Mouse (Mus musculus) MEL (cell line): ENCODE data around the gene Hist1h2aa. TPM values are rescaled to one million over a fixed set of nuclear protein-coding genes. Genes with fewer than 3 reads are reported as not detected.

Experiments used
- DNase-seq: peaks from one replicate; pipeline ENCODE4 v3.0.0; 2011; ENCODE audit warnings: low read depth, low spot score
- H3K27ac ChIP-seq: 2 replicates; pipeline ENCODE4 v1.5.1; 2012; ENCODE audit warnings: low read depth, mild to moderate bottlenecking, control low read depth, low read length, moderate library complexity; ENCODE audit not compliant: control insufficient read depth
- H3K27me3 ChIP-seq, 2 experiments: fragments of 150-350 bp in 1 of 2; sonication (generic) in 1 of 2; 2 replicates each; pipeline ENCODE4 v1.6.1; 2012; ENCODE audit warnings: low read length in 2 of 2, mild to moderate bottlenecking in 2 of 2, improper control_type of control experiment in 1 of 2, moderate library complexity in 1 of 2; ENCODE audit not compliant: insufficient read depth in 2 of 2, control insufficient read depth in 1 of 2
- H3K36me3 ChIP-seq, 2 experiments: 2 replicates each; pipeline ENCODE4 v1.6.1; 2012 to 2014; ENCODE audit warnings: low read length in 2 of 2, improper control_type of control experiment in 1 of 2, inconsistent platforms in 1 of 2, mild to moderate bottlenecking in 1 of 2; ENCODE audit not compliant: insufficient read depth in 2 of 2, control insufficient read depth in 1 of 2
- H3K4me1 ChIP-seq, 2 experiments: fragments of 150-350 bp in 1 of 2; sonication (generic) in 1 of 2; 2 replicates each; pipeline ENCODE4 v1.6.1; 2012; ENCODE audit warnings: low read length in 2 of 2, improper control_type of control experiment in 1 of 2, mild to moderate bottlenecking in 1 of 2; ENCODE audit not compliant: insufficient read depth in 2 of 2, control insufficient read depth in 1 of 2
- H3K4me3 ChIP-seq, 2 experiments: fragments of 150-350 bp in 1 of 2; sonication (generic) in 1 of 2; 2 replicates each; pipeline ENCODE4 v1.5.1; 2012; ENCODE audit warnings: low read depth in 2 of 2, low read length in 2 of 2, mild to moderate bottlenecking in 2 of 2, moderate library complexity in 2 of 2, control low read depth in 1 of 2, improper control_type of control experiment in 1 of 2; ENCODE audit not compliant: control insufficient read depth in 1 of 2, insufficient read depth in 1 of 2
- H3K79me2 ChIP-seq: 2 replicates; pipeline ENCODE4 v1.6.1; 2012; ENCODE audit warnings: mild to moderate bottlenecking, low read length, moderate library complexity; ENCODE audit not compliant: control insufficient read depth, poor library complexity, insufficient read depth
- H3K9ac ChIP-seq: 2 replicates; pipeline ENCODE4 v1.6.1; 2012; ENCODE audit warnings: low read depth, mild to moderate bottlenecking, control low read depth, low read length, moderate library complexity; ENCODE audit not compliant: control insufficient read depth, poor library complexity, severe bottlenecking
- H3K9me3 ChIP-seq: fragments of 150-350 bp; sonication (generic); replicated peaks from 2 replicates; pipeline ENCODE4 v1.6.1; 2012; ENCODE audit warnings: mild to moderate bottlenecking, low read length, improper control_type of control experiment, moderate library complexity; ENCODE audit not compliant: insufficient read depth
- CHD2 ChIP-seq: IDR thresholded peaks from 2 replicates; pipeline ENCODE4 v1.6.1; 2011; ENCODE audit warnings: low read length, improper control_type of control experiment
- CTCF ChIP-seq, 3 experiments: IDR thresholded peaks in 2 of 3; conservative IDR thresholded peaks in 1 of 3; 2 replicates each; pipeline ENCODE4 v1.5.1; 2011 to 2012; ENCODE audit warnings: low read length in 3 of 3, low read depth in 2 of 3, mild to moderate bottlenecking in 2 of 3, improper control_type of control experiment in 1 of 3, inconsistent platforms in 1 of 3, mixed read lengths in 1 of 3, moderate library complexity in 1 of 3; ENCODE audit not compliant: control insufficient read depth in 1 of 3, insufficient read depth in 1 of 3, poor library complexity in 1 of 3, severe bottlenecking in 1 of 3
- EP300 ChIP-seq, 2 experiments: IDR thresholded peaks; 2 replicates each; pipeline ENCODE4 v1.6.1; 2011; ENCODE audit warnings: improper control_type of control experiment in 2 of 2, low read length in 2 of 2, low read depth in 1 of 2, mild to moderate bottlenecking in 1 of 2
- GABPA ChIP-seq: IDR thresholded peaks from 2 replicates; pipeline ENCODE4 v1.6.1; 2012; ENCODE audit warnings: low read depth, mild to moderate bottlenecking, inconsistent platforms, low read length, improper control_type of control experiment, moderate library complexity
- HCFC1 ChIP-seq: IDR thresholded peaks from 2 replicates; pipeline ENCODE4 v1.6.1; 2012; ENCODE audit warnings: low read depth, mild to moderate bottlenecking, inconsistent platforms, low read length, improper control_type of control experiment, moderate library complexity
- JUND ChIP-seq: IDR thresholded peaks from 2 replicates; pipeline ENCODE4 v1.6.1; 2011; ENCODE audit warnings: low read depth, mild to moderate bottlenecking, improper control_type of control experiment, low read length
- MAFK ChIP-seq: IDR thresholded peaks from 2 replicates; pipeline ENCODE4 v1.6.1; 2011; ENCODE audit warnings: low read depth, mild to moderate bottlenecking, low read length, improper control_type of control experiment, borderline replicate concordance
- MAX ChIP-seq: IDR thresholded peaks from 2 replicates; pipeline ENCODE4 v1.6.1; 2011; ENCODE audit warnings: low read length, improper control_type of control experiment
- MAZ ChIP-seq: IDR thresholded peaks from 2 replicates; pipeline ENCODE4 v1.6.1; 2012; ENCODE audit warnings: low read depth, mild to moderate bottlenecking, inconsistent platforms, low read length, improper control_type of control experiment
- MEF2A ChIP-seq: IDR thresholded peaks from 2 replicates; pipeline ENCODE4 v1.6.1; 2014; ENCODE audit warnings: low read depth, mild to moderate bottlenecking, inconsistent platforms, low read length, improper control_type of control experiment; ENCODE audit not compliant: poor library complexity, insufficient replicate concordance, severe bottlenecking; ENCODE audit errors: extremely low read depth
- MXI1 ChIP-seq: IDR thresholded peaks from 2 replicates; pipeline ENCODE4 v1.6.1; 2011; ENCODE audit warnings: mild to moderate bottlenecking, low read depth, low read length, improper control_type of control experiment
- MYC ChIP-seq: IDR thresholded peaks from 2 replicates; pipeline ENCODE4 v1.6.1; 2011; ENCODE audit warnings: low read depth, mild to moderate bottlenecking, low read length, improper control_type of control experiment, moderate library complexity
- NRF1 ChIP-seq: IDR thresholded peaks from 2 replicates; pipeline ENCODE4 v1.6.1; 2014; ENCODE audit warnings: low read depth, mild to moderate bottlenecking, inconsistent platforms, low read length, improper control_type of control experiment, moderate library complexity; ENCODE audit not compliant: poor library complexity, insufficient read depth, severe bottlenecking
- POLR2AphosphoS2 ChIP-seq: IDR thresholded peaks from 2 replicates; pipeline ENCODE4 v1.6.1; 2011; ENCODE audit warnings: low read length, improper control_type of control experiment
- RCOR1 ChIP-seq: IDR thresholded peaks from 2 replicates; pipeline ENCODE4 v1.6.1; 2012; ENCODE audit warnings: low read depth, mild to moderate bottlenecking, inconsistent platforms, low read length, improper control_type of control experiment
- SIN3A ChIP-seq: IDR thresholded peaks from 2 replicates; pipeline ENCODE4 v1.6.1; 2012; ENCODE audit warnings: low read length, improper control_type of control experiment, inconsistent platforms
- UBTF ChIP-seq: IDR thresholded peaks from 2 replicates; pipeline ENCODE4 v1.6.1; 2012; ENCODE audit warnings: low read depth, mild to moderate bottlenecking, inconsistent platforms, low read length, improper control_type of control experiment, moderate library complexity, borderline replicate concordance; ENCODE audit not compliant: insufficient read depth
- USF2 ChIP-seq, 2 experiments: IDR thresholded peaks; 2 replicates each; pipeline ENCODE4 v1.6.1; 2011 to 2012; ENCODE audit warnings: improper control_type of control experiment in 2 of 2, low read length in 2 of 2, borderline replicate concordance in 1 of 2, inconsistent platforms in 1 of 2, low read depth in 1 of 2, mild to moderate bottlenecking in 1 of 2; ENCODE audit not compliant: insufficient read depth in 1 of 2
- ZMIZ1 ChIP-seq: IDR thresholded peaks from 2 replicates; pipeline ENCODE4 v1.6.1; 2012; ENCODE audit warnings: low read depth, mild to moderate bottlenecking, inconsistent platforms, low read length, improper control_type of control experiment, moderate library complexity
- ZNF384 ChIP-seq: IDR thresholded peaks from 2 replicates; pipeline ENCODE4 v1.6.1; 2012; ENCODE audit warnings: low read depth, mild to moderate bottlenecking, inconsistent platforms, low read length, improper control_type of control experiment
- polyA plus RNA-seq, 2 experiments: library from polyadenylated mRNA; stranded (reverse) in 1 of 2; unstranded in 1 of 2; fragments of >175 nt in 1 of 2; fragments of >200 nt in 1 of 2; gene quantifications; 2 replicates each; pipeline versions ENCODE4 v1.2.1 to v1.2.4; 2012; ENCODE audit warnings: low replicate concordance in 2 of 2, low read depth in 1 of 2; ENCODE audit not compliant: insufficient read length in 2 of 2, insufficient read depth in 1 of 2, missing spikeins in 1 of 2
- total RNA-seq: library from RNA; depleted of rRNA; stranded (reverse); fragments of 300-350 nt; gene quantifications from 2 replicates; pipeline ENCODE4 v1.2.3, GENCODE M21; 2012

Hist1h2aa gene
- total and polyA plus RNA-seq, 3 experiments, result 1.6 TPM; not detected in 2

GRCm38 (mm10) chr13:23893269-23893593, 41.0 kb upstream of the Hist1h2aa start (continued):
- TF ChIP-seq GABPA, result no peak

- no peak for TF ChIP-seq MEF2A
- TF ChIP-seq HCFC1, result no peak
- TF ChIP-seq JUND, result no peak
- no peak for TF ChIP-seq ZNF384
- no peak for TF ChIP-seq RCOR1
- no peak for TF ChIP-seq MAX
- no peak for TF ChIP-seq MAZ
- no peak for TF ChIP-seq ZMIZ1
- no peak for TF ChIP-seq POLR2AphosphoS2
- TF ChIP-seq MYC, result no peak
- TF ChIP-seq MAFK, result no peak
- TF ChIP-seq CHD2, result no peak
- TF ChIP-seq UBTF, result no peak
- TF ChIP-seq USF2 (IDR thresholded peaks at IDR 0.05; ENCODE audit: borderline replicate concordance in 1 of 2, insufficient read depth in 1 of 2, low read depth in 1 of 2, low read length in 2 of 2), result no peak
- TF ChIP-seq EP300 (IDR thresholded peaks at IDR 0.05; ENCODE audit: low read depth in 1 of 2, low read length in 2 of 2), result no peak
- TF ChIP-seq CTCF (IDR thresholded peaks at IDR 0.05 in 2 of 3, conservative IDR thresholded peaks at IDR 0.05 in 1 of 3; ENCODE audit: control insufficient read depth in 1 of 3, insufficient read depth in 1 of 3, low read depth in 2 of 3, low read length in 3 of 3, poor library complexity in 1 of 3, severe bottlenecking in 1 of 3), result no peak
- TF ChIP-seq MXI1, result no peak
- TF ChIP-seq, all 39 proteins: peak for 0
- Histone ChIP-seq H3K4me3 (no peak overlapping the region), H3K79me2 (no peaks in the 10 kb centered on the region), H3K27ac (no peak overlapping the region), H3K4me1 (peaks cover 3% of the 10 kb centered on the region in 2 experiments; a peak in 1 of 4 replicates), H3K27me3 (peaks cover 5 to 8% of the 10 kb centered on the region in 2 experiments), H3K36me3 (peaks cover 0 to 2% of the 10 kb centered on the region in 2 experiments; a peak in 2 of 4 replicates), H3K9me3 (no peaks in the 10 kb centered on the region), H3K9ac (no peak overlapping the region)
- no peak for DNase-seq
Measured at GRCm38 (mm10) chr13:23898242-23898641, 36.0 kb upstream of the Hist1h2aa start.

GRCm38 (mm10) chr13:23906906-23907305, 27.4 kb upstream of the Hist1h2aa start:
- H3K9ac ChIP-seq, result no peak overlapping the region
- peaks cover 7 to 12% of the 10 kb centered on the region in 2 experiments for H3K4me1 ChIP-seq
- H3K36me3 ChIP-seq, result peaks cover 0 to 18% of the 10 kb centered on the region in 2 experiments; a peak in 2 of 4 replicates
- no peaks in the 10 kb centered on the region for H3K79me2 ChIP-seq
- no peak for DNase-seq
- no peak overlapping the region for H3K27ac ChIP-seq
- H3K9me3 ChIP-seq, result no peaks in the 10 kb centered on the region
- no peak overlapping the region for H3K4me3 ChIP-seq
- H3K27me3 ChIP-seq, result no peaks in the 10 kb centered on the region; a peak in 2 of 4 replicates
- TF ChIP-seq SIN3A, result no peak
- no peak for TF ChIP-seq NRF1
- TF ChIP-seq, all 39 proteins: peak for 0
